Mouse (Mus musculus) embryonic facial prominence, embryonic 15.5 days (tissue): ENCODE measurements around the gene Olfr1040. TPM values are rescaled to one million over a fixed set of nuclear protein-coding genes. Genes with fewer than 3 reads are reported as not detected.
"Not testable (repeated sequence)": the region's sequence is repeated elsewhere in the genome, so short reads cannot be mapped to it uniquely, and the experiment has no call there.

Experiments used
- ATAC-seq: fragments of 200-750 bp; cut with Nextera tagmentation; 2 replicates; pipeline ENCODE4 v1.8.0; 2017; ENCODE audit warnings: low read depth, moderate TSS enrichment; ENCODE audit not compliant: insufficient number of reproducible peaks, low FRiP score, low TSS enrichment
- H3K27ac ChIP-seq: fragments of 300-500 bp; sonication (generic); replicated peaks from 2 replicates; pipeline ENCODE4 v1.5.1; 2015; ENCODE audit warnings: mild to moderate bottlenecking, inconsistent platforms
- H3K27me3 ChIP-seq: fragments of 300-500 bp; sonication (generic); 2 replicates; pipeline ENCODE4 v1.6.1; 2015; ENCODE audit warnings: inconsistent platforms
- H3K36me3 ChIP-seq: fragments of 300-500 bp; sonication (generic); 2 replicates; pipeline ENCODE4 v1.6.1; 2015; ENCODE audit warnings: mild to moderate bottlenecking, inconsistent platforms
- H3K4me1 ChIP-seq: fragments of 300-500 bp; sonication (generic); 2 replicates; pipeline ENCODE4 v1.6.1; 2015; ENCODE audit warnings: inconsistent platforms
- H3K4me2 ChIP-seq: fragments of 300-500 bp; sonication (generic); replicated peaks from 2 replicates; pipeline ENCODE4 v1.6.1; 2015; ENCODE audit warnings: mild to moderate bottlenecking, inconsistent platforms
- H3K4me3 ChIP-seq: fragments of 300-500 bp; sonication (generic); replicated peaks from 2 replicates; pipeline ENCODE4 v1.5.1; 2015; ENCODE audit warnings: mild to moderate bottlenecking, inconsistent platforms
- H3K9ac ChIP-seq: fragments of 300-500 bp; sonication (generic); 2 replicates; pipeline ENCODE4 v1.6.1; 2015; ENCODE audit warnings: inconsistent platforms
- H3K9me3 ChIP-seq: fragments of 300-500 bp; sonication (generic); replicated peaks from 2 replicates; pipeline ENCODE4 v1.6.1; 2016; ENCODE audit warnings: inconsistent platforms
- WGBS: fragments of 180-500 bp; shearing (Covaris S2); methylation state at CpG from one replicate; pipeline ENCODE4 v1.1.7; 2015; 5-methylcytosine and 5-hydroxymethylcytosine counted together
- polyA plus RNA-seq: library from polyadenylated mRNA; unstranded; fragments of >200 nt; fragmentation: Nextera tagmentation; extraction: Ambion mirVana; gene quantifications from 2 replicates; pipeline ENCODE4 v1.2.1, GENCODE M21; 2015

Olfr1040 gene
- polyA plus RNA-seq: not detected in 2 replicates

- H3K36me3 ChIP-seq: no peaks in the 10 kb centered on the region
- no peaks in the 10 kb centered on the region for H3K4me1 ChIP-seq
- no peak within 1 kb of the TSS for H3K4me3 ChIP-seq
- H3K9me3 ChIP-seq: no peaks in the 10 kb centered on the region
- H3K4me2 ChIP-seq: no peak within 1 kb of the TSS
- no peaks in the 10 kb centered on the region for H3K27me3 ChIP-seq
- no peak within 1 kb of the TSS for H3K27ac ChIP-seq
- H3K9ac ChIP-seq: no peak within 1 kb of the TSS
- WGBS: 90% methylated on average over 1 of the region's 1 CpGs
- no peak for ATAC-seq
These were observed at the start of gene Olfr1040 for GRCm38 (mm10) chr2:86146632-86147031. Gene Olfr1040 (minus strand): TSS chr2:86146732.

DNA sequence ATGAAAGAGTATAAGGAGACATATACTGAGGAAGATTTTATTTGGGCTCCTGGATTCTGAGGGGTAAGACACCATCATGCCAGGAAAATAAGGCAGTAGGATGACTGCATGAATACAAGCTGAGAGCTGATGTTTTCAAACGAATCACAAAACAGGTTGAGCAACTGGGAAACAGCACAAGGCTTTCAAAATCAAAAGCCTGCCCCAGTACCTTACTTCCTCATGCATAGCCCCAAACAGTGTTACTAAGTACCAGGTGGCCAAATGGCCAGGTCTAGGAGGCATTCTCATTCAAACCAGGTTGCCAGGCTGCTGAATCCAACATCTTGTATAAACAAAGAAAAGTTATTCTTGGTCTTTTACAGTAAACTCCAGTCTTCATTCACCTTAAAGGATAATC is 49.3 kb upstream of the Olfr1040 start:
- no peak overlapping the region for H3K4me3 ChIP-seq
- no peaks in the 10 kb centered on the region for H3K9me3 ChIP-seq
- H3K4me1 ChIP-seq: no peaks in the 10 kb centered on the region
- no peaks in the 10 kb centered on the region for H3K27me3 ChIP-seq
- 47% methylated on average over 1 of the region's 1 CpGs for WGBS
- no peak for ATAC-seq
- no peaks in the 10 kb centered on the region for H3K36me3 ChIP-seq
- H3K4me2 ChIP-seq: no peak overlapping the region
- no peak overlapping the region for H3K9ac ChIP-seq
- no peak overlapping the region for H3K27ac ChIP-seq

DNA sequence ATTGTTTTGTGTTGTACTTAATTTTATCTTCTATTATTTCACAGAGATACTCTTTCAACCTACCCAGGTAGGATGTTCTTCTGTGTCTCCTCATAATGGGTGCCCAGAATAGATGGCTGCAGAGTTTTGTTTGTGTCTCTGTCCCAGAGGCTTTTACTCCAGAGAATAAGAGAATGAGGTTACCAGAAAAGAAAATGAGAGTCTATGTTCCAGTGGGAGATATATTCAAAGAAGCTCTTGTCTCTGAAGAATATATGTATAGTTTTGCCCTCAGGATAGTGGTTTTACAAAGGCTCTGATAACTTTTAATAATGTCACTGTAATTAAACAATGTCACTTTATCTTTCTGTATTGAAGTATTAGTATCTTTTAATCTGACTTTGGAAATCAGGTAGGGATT is 39.1 kb upstream of the Olfr1040 start, which contains the start of gene Olfr52:
Gene Olfr52 (minus strand): TSS at position 101 of the 400 bp plus-strand sequence.
- no peak within 1 kb of the TSS for H3K4me2 ChIP-seq
- no peaks in the 10 kb centered on the region for H3K36me3 ChIP-seq
- H3K27ac ChIP-seq: no peak within 1 kb of the TSS
- no peak for ATAC-seq
- no peaks in the 10 kb centered on the region for H3K27me3 ChIP-seq
- H3K4me1 ChIP-seq: no peaks in the 10 kb centered on the region
- no peaks in the 10 kb centered on the region for H3K9me3 ChIP-seq
- no peak within 1 kb of the TSS for H3K4me3 ChIP-seq
- H3K9ac ChIP-seq: no peak within 1 kb of the TSS

- no peak overlapping the region for H3K4me2 ChIP-seq
- no peak overlapping the region for H3K9ac ChIP-seq
- ATAC-seq: no peak
- WGBS: 69% methylated on average over 3 of the region's 3 CpGs
- H3K9me3 ChIP-seq: no peaks in the 10 kb centered on the region
- H3K27ac ChIP-seq: no peak overlapping the region
- H3K27me3 ChIP-seq: no peaks in the 10 kb centered on the region
- no peaks in the 10 kb centered on the region for H3K36me3 ChIP-seq
- H3K4me3 ChIP-seq: no peak overlapping the region
- H3K4me1 ChIP-seq: no peaks in the 10 kb centered on the region
These were observed 33.4 kb upstream of the Olfr1040 start for GRCm38 (mm10) chr2:86179950-86180349.

DNA sequence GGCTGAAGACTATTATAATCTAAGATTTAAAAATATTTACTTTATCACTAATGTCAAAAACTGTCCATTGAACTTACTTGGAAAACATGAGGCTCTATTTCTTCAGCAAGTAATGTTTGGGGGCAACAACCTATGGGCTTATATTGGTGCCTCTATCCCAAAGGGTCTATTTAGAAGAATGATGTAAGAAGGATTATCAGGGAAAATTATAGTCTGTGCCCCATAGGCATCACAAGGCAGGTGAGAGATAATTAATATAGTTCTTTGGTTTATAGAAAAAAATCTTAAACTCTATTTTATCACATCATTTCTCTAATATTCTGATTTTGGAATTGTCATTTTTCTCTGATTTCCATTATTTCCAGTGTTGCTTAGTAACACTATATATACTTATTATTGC is 31.2 kb upstream of the Olfr1040 start, which contains the start of gene Olfr1044:
Gene Olfr1044 (minus strand): TSS at position 101 of the 400 bp plus-strand sequence.
- no peaks in the 10 kb centered on the region for H3K9me3 ChIP-seq
- H3K27me3 ChIP-seq: no peaks in the 10 kb centered on the region
- no peak within 1 kb of the TSS for H3K4me2 ChIP-seq
- H3K27ac ChIP-seq: no peak within 1 kb of the TSS
- no peaks in the 10 kb centered on the region for H3K36me3 ChIP-seq
- no peaks in the 10 kb centered on the region for H3K4me1 ChIP-seq
- ATAC-seq: no peak
- no peak within 1 kb of the TSS for H3K4me3 ChIP-seq
- no peak within 1 kb of the TSS for H3K9ac ChIP-seq

DNA sequence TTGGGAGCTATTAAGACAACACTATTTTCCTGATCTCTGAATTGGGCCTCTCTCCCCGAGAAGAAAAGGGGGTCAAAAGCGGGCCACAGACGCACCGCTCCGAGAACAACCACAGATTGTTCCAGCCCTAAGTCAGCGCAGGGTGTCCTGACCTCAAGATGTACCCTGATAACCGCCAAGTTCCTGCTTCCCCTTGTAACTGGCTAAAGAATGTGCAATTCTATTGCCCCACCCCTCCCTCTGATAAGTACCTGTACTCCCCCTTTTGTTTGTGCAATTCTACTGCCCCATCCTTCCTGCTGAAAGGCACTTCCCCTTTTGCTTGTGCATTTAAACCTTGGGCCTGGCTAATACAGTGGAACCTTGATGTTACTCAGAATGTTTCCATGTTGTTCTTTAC is 28.9 kb upstream of the Olfr1040 start:
- not testable (repeated sequence) for H3K36me3 ChIP-seq, H3K4me3 ChIP-seq, H3K9me3 ChIP-seq, ATAC-seq, H3K27me3 ChIP-seq, H3K4me2 ChIP-seq, H3K9ac ChIP-seq, H3K4me1 ChIP-seq, H3K27ac ChIP-seq
- WGBS: 70% methylated on average over 7 of the region's 7 CpGs

GRCm38 (mm10) chr2:86167422-86167821 is 20.9 kb upstream of the Olfr1040 start, which contains the start of gene Olfr1043:
Gene Olfr1043 (minus strand): TSS chr2:86167522.
- 89% methylated on average over 2 of the region's 2 CpGs for WGBS
- Histone ChIP-seq H3K9me3 (no peaks in the 10 kb centered on the region), H3K27ac (no peak within 1 kb of the TSS), H3K4me1 (no peaks in the 10 kb centered on the region), H3K4me2 (no peak within 1 kb of the TSS), H3K27me3 (no peaks in the 10 kb centered on the region), H3K36me3 (no peaks in the 10 kb centered on the region), H3K9ac (no peak within 1 kb of the TSS), H3K4me3 (no peak within 1 kb of the TSS)
- ATAC-seq: no peak

- no peak within 1 kb of the TSS for H3K27ac ChIP-seq
- H3K9me3 ChIP-seq: no peaks in the 10 kb centered on the region
- H3K4me2 ChIP-seq: no peak within 1 kb of the TSS
- no peak for ATAC-seq
- 90% methylated on average over 2 of the region's 2 CpGs for WGBS
- H3K9ac ChIP-seq: no peak within 1 kb of the TSS
- H3K27me3 ChIP-seq: no peaks in the 10 kb centered on the region
- H3K4me3 ChIP-seq: no peak within 1 kb of the TSS
- H3K4me1 ChIP-seq: no peaks in the 10 kb centered on the region
- no peaks in the 10 kb centered on the region for H3K36me3 ChIP-seq
These were observed 15.2 kb upstream of the Olfr1040 start, which contains the start of gene Olfr1042 for GRCm38 (mm10) chr2:86161738-86162137. Gene Olfr1042 (minus strand): TSS chr2:86161838.

GRCm38 (mm10) chr2:86135828-86136227 is 10.7 kb downstream of the Olfr1040 start, which contains the start of gene Olfr1039:
Gene Olfr1039 (minus strand): TSS chr2:86135928.
- ATAC-seq: no peak
- H3K36me3 ChIP-seq: no peaks in the 10 kb centered on the region
- H3K4me1 ChIP-seq: no peaks in the 10 kb centered on the region
- no peak within 1 kb of the TSS for H3K27ac ChIP-seq
- H3K4me3 ChIP-seq: no peak within 1 kb of the TSS
- no peaks in the 10 kb centered on the region for H3K9me3 ChIP-seq
- H3K27me3 ChIP-seq: no peaks in the 10 kb centered on the region
- WGBS: 88% methylated on average over 1 of the region's 1 CpGs
- no peak within 1 kb of the TSS for H3K4me2 ChIP-seq
- H3K9ac ChIP-seq: no peak within 1 kb of the TSS

Other genes starting within 250 kb of the Olfr1040 start
- not detected in 2 replicates for gene Olfr1024, start 241.7 kb downstream of the Olfr1040 start, polyA plus RNA-seq
- gene Olfr1025-ps1, start 231.5 kb downstream of the Olfr1040 start, polyA plus RNA-seq: 0.59 and 0.84 TPM in 2 replicates
- 0.38 and 0.69 TPM in 2 replicates for gene Olfr1026, start 225.2 kb downstream of the Olfr1040 start, polyA plus RNA-seq
- 0.09 and 0.17 TPM in 2 replicates for gene Olfr1028, start 196.3 kb downstream of the Olfr1040 start, polyA plus RNA-seq
- 0.08 and 0.17 TPM in 2 replicates for gene Olfr1029, start 172.8 kb downstream of the Olfr1040 start, polyA plus RNA-seq
- gene Olfr1030, start 167.5 kb downstream of the Olfr1040 start, polyA plus RNA-seq: 0.11 and 0.12 TPM in 2 replicates
- gene Olfr1031, start 156.4 kb downstream of the Olfr1040 start, polyA plus RNA-seq: 0.37 and 0.39 TPM in 2 replicates
- 0.27 TPM in 1 of 2 replicates, not detected in the other for gene Olfr1032, start 141.2 kb downstream of the Olfr1040 start, polyA plus RNA-seq
- gene Olfr1033, start 126.1 kb downstream of the Olfr1040 start, polyA plus RNA-seq: 0.14 and 0.79 TPM in 2 replicates
- gene Olfr1034, start 100.9 kb downstream of the Olfr1040 start, polyA plus RNA-seq: 0.04 and 0.09 TPM in 2 replicates
- gene Olfr1036, start 72.7 kb downstream of the Olfr1040 start, polyA plus RNA-seq: not detected in 2 replicates
- gene Olfr1037, start 59.3 kb downstream of the Olfr1040 start, polyA plus RNA-seq: 0.14 TPM in 1 of 2 replicates, not detected in the other
- gene Olfr1039, start 10.8 kb downstream of the Olfr1040 start, polyA plus RNA-seq: 0.05 TPM in 1 of 2 replicates, not detected in the other
- gene Olfr1042, start 15.1 kb upstream of the Olfr1040 start, polyA plus RNA-seq: not detected in 2 replicates
- not detected in 2 replicates for gene Olfr1043, start 20.8 kb upstream of the Olfr1040 start, polyA plus RNA-seq
- gene Olfr1044, start 31.1 kb upstream of the Olfr1040 start, polyA plus RNA-seq: 0.24 TPM in 2 replicates
- gene Olfr52, start 39.0 kb upstream of the Olfr1040 start, polyA plus RNA-seq: 0.20 TPM in 1 of 2 replicates, not detected in the other
- gene Olfr1045, start 56.3 kb upstream of the Olfr1040 start, polyA plus RNA-seq: 0.09 TPM in 1 of 2 replicates, not detected in the other
- 0.12 and 0.52 TPM in 2 replicates for gene Olfr1046, start 72.6 kb upstream of the Olfr1040 start, polyA plus RNA-seq
- gene Olfr1047, start 84.7 kb upstream of the Olfr1040 start, polyA plus RNA-seq: 0.24 and 0.56 TPM in 2 replicates
- gene Olfr1048, start 93.6 kb upstream of the Olfr1040 start, polyA plus RNA-seq: 0.20 TPM in 1 of 2 replicates, not detected in the other
- gene Olfr1049, start 111.6 kb upstream of the Olfr1040 start, polyA plus RNA-seq: not detected in 2 replicates
- gene Olfr1051, start 132.4 kb upstream of the Olfr1040 start, polyA plus RNA-seq: not detected in 2 replicates
- 0.12 and 0.23 TPM in 2 replicates for gene Olfr1052, start 145.7 kb upstream of the Olfr1040 start, polyA plus RNA-seq
- gene Olfr1053, start 168.6 kb upstream of the Olfr1040 start, polyA plus RNA-seq: not detected in 2 replicates
- 0.29 and 0.38 TPM in 2 replicates for gene Olfr1054, start 188.7 kb upstream of the Olfr1040 start, polyA plus RNA-seq
- not detected in 2 replicates for gene Olfr1055, start 203.6 kb upstream of the Olfr1040 start, polyA plus RNA-seq
- 0.44 TPM in 1 of 2 replicates, not detected in the other for gene Olfr1056, start 215.7 kb upstream of the Olfr1040 start, polyA plus RNA-seq
- gene Olfr1057, start 231.7 kb upstream of the Olfr1040 start, polyA plus RNA-seq: 0.05 TPM in 1 of 2 replicates, not detected in the other
- 0.22 and 0.98 TPM in 2 replicates for gene Olfr1058, start 241.8 kb upstream of the Olfr1040 start, polyA plus RNA-seq